Mouse (Mus musculus) liver, adult 2 months (tissue): ENCODE measurements around the gene Glis3.

Source experiments
- CTCF ChIP-seq: fragments of 200-500 bp; IDR thresholded peaks from 2 replicates; pipeline ENCODE4 v1.5.1; 2011; ENCODE audit warnings: low read depth, low read length, control low read depth
- POLR2A ChIP-seq: fragments of 200-500 bp; IDR thresholded peaks from 2 replicates; pipeline ENCODE4 v1.6.1; 2011; ENCODE audit warnings: low read length, control low read depth; ENCODE audit not compliant: insufficient read depth; ENCODE audit errors: extremely low read depth

DNA sequence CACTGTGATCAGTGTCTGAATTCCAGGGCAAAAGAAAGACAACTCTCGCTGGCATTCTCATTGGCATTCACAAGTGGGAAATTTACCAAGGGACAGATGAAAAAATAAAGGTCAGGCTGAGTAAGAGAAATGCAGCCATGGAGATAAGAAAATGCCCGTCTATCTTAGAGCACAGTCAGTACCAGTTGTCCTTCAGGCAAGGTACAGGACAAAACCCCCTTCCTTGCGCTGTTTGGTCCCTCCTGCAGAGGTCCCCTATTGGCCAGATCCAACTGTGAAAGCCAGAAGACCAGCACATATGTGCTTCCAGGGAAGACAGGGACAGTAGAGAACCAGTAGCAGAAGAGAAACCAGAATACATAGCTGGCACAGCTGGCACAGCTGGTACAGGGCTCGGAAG is 79.0 kb downstream of the Glis3 start:
- TF ChIP-seq CTCF (no peak), POLR2A (no peak)
